Mouse (Mus musculus) left cerebral cortex, postnatal 4 days (tissue): ENCODE data around the gene Tomm34. TPM values are rescaled to one million over a fixed set of nuclear protein-coding genes. Genes with fewer than 3 reads are reported as not detected.
"Not testable (repeated sequence)": the region's sequence is repeated elsewhere in the genome, so short reads cannot be mapped to it uniquely, and the experiment has no call there.

Source experiments
- DNase-seq: peaks from one replicate; pipeline ENCODE4 v3.0.0-alpha.2; 2022
- intact Hi-C: fragments of 180-260 bp; cut with DNase I; formaldehyde crosslinking; loops from one replicate; pipeline ENCODE4 v1.15.1; 2025
- total RNA-seq, 2 experiments: library from RNA; stranded (reverse); gene quantifications; 2 replicates each; pipeline ENCODE4 v1.2.3; 2021

Tomm34 gene
- total RNA-seq, 2 experiments from 2014 or later, result 41.4 to 42.7 TPM

GRCm38 (mm10) chr2:164077875-164078274 lies 6.9 kb upstream of the Tomm34 start:
- DNase-seq, result no peak

DNA sequence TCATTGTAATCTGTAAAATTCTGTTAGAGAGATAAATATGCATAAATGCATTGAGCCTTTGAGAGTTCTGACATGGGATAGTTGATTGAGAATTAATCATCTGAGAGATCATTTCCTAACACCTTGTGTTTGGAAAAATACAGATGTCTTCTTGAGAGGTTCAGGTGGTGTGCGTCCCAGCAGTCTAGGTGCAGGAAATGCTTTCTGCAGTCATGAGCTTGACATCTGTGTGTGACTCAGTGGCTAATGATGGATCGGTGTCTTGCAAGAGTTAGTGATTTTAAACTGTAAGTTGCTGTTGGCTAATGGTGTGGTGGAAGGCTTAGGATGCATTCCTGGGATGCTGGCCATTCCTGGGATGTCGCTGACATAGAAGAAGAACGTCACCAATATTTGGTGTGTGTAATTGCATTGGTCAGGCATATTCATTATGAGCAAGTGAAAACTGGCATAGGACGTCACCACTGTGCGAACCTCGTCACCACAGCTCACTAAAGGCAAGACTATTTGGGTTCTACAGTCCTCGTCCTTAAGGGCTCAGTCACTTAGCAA lies 6.0 kb upstream of the Tomm34 start:
- intact Hi-C loops, result no loop called here
- no peak for DNase-seq

More at GRCm38 (mm10) chr2:164077875-164078274, 6.9 kb upstream of the Tomm34 start:
- intact Hi-C loops, result no loop called here

DNA sequence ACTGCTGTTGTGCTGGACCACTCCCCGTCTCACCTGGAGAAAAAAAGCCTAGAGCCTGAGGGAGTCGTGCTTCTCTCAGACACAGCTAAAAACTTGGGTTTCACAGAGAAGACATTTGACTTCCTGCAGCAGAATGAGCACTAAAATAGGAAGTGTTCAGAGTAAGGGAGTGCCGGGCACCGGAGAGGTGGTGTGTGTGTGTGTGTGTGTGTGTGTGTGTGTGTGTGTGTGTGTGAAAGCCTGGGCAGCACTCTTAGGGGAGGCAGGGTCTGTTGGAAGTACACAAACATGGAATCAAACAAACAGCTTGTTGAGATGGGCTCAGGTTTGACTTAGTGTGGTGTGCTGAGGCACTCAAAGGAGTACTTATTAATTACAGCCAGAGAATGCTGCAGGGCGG lies 4.1 kb upstream of the Tomm34 start:
- intact Hi-C loops, result no loop called here
- no peak for DNase-seq

- intact Hi-C loops, result no loop called here
- peak; percentile 98 for DNase-seq
Measured at GRCm38 (mm10) chr2:164073918-164074578, 3.1 kb upstream of the Tomm34 start.

DNA sequence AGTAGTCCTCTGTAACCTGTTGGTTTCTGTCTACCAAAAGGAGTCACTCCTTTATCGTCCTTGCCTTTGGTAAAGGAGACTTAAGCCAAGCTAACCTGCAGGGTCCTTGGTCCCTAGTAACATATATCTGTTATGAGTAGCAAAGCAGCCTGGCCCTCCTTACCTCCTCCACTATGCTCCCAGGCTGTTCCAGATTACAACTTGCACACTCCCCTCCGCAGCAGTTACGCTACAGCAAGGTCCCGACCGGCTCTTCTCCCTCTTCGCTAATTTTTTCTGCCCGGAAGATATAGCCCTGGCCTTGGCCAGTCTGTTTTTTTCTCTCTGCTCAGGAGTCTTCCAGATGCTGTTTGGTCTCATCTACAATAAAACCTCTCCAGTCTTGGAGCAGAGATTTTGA lies 2.2 kb upstream of the Tomm34 start:
- no peak for DNase-seq
- intact Hi-C loops, result no loop called here

- DNase-seq, result no peak
- intact Hi-C loops, result no loop called here
Measured at GRCm38 (mm10) chr2:164072109-164072508, 1.1 kb upstream of the Tomm34 start.

DNA sequence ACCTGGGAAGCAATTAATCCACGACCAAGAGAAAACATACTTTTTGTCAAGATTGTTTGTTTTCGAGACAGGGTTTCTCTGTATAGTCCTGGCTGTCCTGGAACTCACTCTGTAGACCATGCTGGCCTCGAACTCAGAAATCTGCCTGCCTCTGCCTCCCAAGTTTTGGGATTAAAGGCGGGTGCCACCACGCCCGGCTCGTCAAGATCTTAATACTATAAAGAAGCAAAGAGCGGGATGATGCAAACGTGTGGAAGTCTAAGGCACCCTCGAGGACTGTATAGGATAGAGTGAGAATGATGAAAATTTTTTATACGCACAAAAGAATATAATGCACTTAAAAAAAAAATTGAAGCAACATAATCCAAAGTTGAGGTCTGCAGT lies 460 bp upstream of the Tomm34 start:
- intact Hi-C loops, DNase-seq: not testable (repeated sequence)

DNA sequence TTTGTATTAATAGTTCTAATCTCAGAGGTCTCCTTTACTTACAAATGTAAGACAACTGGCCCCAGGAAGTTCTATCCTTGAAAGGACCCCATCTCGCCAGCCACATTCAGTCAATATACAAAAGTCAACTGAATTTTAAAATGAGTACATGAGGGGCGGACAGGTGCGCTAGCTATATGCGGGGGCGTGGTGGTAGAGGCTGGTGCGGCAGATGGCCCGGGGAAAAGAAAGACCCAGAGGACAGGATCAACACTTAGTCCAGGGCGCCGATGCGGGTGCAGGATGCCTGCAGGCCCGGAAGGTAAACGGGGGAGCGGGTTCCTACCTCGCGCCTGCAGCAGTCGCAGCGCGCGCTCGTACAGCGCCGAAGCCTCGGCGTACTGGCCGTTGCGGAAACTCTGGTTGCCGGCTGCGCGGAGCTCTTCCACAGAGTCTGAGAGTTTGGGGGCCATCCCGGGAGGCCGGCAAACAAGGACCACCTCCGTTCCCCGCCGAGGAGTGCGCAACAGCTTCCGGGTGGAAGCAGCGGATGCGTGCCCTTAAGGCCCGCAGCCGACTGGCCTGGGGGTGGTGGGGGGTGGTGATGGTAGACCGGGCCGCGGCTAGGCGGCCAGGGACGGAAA lies 716 bp downstream of the Tomm34 start, which contains the start of gene Stk4:
TSS of gene Stk4 (plus strand) at position 181 of the 623 bp plus-strand sequence.
- intact Hi-C loops, result no loop called here

DNA sequence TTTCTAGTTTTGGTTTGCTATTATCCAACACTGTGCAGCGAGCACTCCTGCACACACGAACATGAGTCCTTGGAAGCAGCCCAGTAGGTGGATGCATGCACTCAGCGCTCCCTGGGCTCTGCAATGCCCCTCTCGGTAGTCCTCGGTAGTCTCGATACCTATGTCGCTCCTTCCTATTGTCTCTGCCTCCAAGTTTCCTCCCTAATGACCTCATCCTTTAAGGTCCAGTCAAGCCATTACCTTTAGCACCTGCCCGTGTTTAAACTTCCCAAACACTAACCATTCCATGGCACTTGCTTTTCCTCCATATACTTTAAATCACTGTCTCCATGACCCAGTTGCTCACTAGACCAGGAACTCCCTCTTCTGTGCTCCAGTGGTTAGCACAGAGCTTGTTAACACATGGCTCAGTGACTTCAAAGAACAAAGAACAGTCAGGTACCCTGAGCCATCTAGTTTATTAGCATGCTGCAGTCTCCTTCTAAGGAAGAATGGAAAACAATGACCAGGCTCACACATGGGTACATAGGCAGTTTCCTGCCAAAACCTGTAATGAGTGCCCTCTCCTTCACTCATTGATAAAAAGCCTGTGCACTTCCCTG lies 11.2 kb downstream of the Tomm34 start:
- DNase-seq, result no peak
- intact Hi-C loops, result no loop called here

More for the DNA sequence above, 716 bp downstream of the Tomm34 start, which contains the start of gene Stk4:
- DNase-seq, result peak; percentile 24

DNA sequence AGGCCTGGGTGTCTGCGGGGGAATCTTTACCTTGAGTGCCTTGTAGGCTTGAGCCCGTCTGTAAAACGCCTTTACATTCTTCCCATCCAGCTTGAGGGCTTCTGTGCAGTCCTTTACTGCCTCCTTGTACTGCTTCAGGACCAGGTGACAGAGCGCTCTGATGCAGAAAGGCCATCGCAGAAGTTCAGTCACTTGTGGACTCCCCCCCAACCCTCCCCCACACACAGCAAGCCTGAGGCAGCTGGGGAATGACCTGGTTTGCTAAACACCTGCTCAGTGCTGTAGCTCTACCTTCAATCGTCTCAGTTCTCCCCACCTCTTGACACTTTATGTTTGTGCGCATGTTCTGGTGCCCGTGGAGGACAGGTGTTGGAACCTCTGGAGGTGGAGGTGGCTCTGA lies 16.3 kb downstream of the Tomm34 start:
- intact Hi-C loops, result no loop called here
- no peak for DNase-seq

DNA sequence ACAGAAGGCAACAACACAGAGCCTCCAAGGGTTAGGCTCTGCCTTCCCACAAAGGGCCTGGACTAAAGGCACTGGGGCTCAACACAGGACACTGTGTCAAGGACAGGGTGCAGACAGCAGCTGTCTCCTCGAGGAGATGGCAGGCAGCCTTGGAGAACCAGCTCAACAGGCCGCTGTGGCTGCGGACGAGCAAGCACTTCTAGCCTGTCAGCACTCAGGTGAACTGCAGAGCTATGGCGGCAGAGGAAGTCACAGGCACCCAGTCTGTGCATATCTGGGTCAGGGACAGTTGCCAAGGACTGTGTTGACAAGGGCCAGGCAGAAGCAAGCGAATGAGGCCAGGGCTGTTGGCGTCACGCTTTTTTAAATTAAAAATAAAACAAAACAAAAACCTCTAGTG lies 17.2 kb downstream of the Tomm34 start:
- DNase-seq, result no peak
- intact Hi-C loops, result no loop called here

GRCm38 (mm10) chr2:164047197-164047690 lies 23.7 kb downstream of the Tomm34 start:
- intact Hi-C loops, result no loop called here
- DNase-seq, result no peak

GRCm38 (mm10) chr2:164041523-164041922 lies 29.4 kb downstream of the Tomm34 start:
- intact Hi-C loops, result no loop called here
- DNase-seq, result no peak

DNA sequence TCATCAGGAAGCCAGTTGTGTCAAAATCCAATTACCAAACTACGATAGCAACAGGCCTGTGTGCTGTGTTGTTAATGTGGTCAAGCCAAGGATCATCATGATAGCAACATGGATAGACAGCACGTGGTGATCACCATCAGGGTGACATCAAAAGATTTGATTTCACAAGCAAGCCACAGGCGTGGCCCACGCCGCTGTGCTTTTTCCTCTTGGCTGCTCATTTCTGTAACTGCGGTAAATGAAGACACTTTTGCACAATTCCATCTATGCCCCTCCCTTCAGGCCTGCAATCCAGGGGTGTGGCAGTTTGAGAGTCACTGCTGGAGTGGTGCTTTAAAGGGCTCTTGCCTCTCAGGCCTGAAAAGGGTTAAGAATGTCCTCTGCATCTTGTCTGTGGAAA lies 30.0 kb downstream of the Tomm34 start:
- intact Hi-C loops, result no loop called here
- DNase-seq, result no peak

- no peak for DNase-seq
- intact Hi-C loops, result no loop called here
Measured at GRCm38 (mm10) chr2:164038407-164039028, 32.5 kb downstream of the Tomm34 start.

DNA sequence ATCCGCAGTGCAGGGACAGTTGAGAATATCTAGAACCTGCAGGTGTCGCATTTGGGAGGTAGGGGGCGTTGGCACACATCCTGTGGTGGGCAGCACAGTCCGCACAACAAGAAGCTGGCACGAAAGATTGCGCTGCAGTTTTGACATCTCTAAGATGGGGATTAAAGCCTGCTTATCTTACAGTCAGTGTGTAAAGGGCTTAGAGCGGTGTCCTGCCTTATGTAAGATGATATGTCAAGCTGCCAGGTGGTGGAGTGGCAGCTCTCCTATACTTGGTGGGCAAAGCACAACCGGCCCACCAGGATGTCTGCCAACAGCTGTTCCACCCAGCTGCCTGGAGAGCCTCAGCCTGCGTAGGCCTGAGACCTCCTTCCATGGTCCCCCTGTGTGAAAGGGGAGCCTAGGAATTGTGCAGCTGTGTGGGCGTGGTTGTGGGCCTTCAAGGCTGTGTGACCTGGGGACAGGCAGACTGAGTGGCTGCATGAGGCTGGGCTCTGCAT lies 34.4 kb downstream of the Tomm34 start:
- intact Hi-C loops, result no loop called here
- DNase-seq, result peak; percentile 56

- intact Hi-C loops, result no loop called here
- DNase-seq, result no peak
Measured at GRCm38 (mm10) chr2:164032973-164033372, 38.0 kb downstream of the Tomm34 start.

- no peak for DNase-seq
- intact Hi-C loops, result no loop called here
Measured at GRCm38 (mm10) chr2:164031147-164031546, 39.8 kb downstream of the Tomm34 start.

- DNase-seq, result no peak
- intact Hi-C loops, result no loop called here
Measured at GRCm38 (mm10) chr2:164025150-164025549, 45.8 kb downstream of the Tomm34 start, which contains the start of gene Pabpc1l. Gene Pabpc1l (plus strand): TSS chr2:164025450.

DNA sequence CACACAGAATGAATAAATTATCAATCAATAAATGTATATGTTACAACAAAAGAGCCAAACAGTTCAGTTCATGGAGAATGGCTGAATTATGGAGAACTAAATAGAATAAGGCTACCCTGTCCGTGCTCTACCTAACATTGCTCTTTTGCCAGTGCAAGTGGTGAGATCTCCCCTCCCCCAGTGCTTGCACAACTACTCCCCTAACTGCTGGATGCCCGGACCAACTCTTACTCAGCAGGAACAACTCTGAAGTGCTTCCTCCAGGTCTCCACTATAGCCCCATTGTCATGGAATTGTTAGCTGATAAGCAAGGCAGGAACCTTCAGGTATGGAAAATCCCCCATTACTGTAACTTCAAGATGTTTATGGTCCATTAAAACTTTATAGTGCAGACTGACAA lies 48.9 kb downstream of the Tomm34 start:
- DNase-seq, result no peak
- intact Hi-C loops, result no loop called here

DNA sequence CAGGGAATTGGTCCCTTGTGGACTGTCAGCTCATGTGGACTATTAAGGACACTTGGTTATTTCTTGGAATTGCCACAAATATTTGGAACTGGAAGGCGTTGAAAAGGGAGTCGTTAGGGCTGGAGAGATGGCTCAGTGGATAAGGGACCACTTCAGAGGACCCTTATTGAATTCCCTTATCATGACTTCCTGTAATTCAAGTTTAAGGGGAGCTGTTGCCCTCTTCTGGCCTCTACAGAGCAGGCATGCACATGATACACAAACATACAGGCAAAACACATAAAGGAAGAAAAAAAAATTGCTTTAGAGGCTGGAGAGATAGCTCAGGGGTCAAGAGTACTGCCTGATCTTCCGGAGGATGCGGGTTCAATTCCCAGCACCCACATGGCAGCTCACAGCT lies 51.0 kb downstream of the Tomm34 start:
- DNase-seq, result no peak
- intact Hi-C loops, result no loop called here
